Mouse (Mus musculus) kidney, adult 10 weeks (tissue): Measurements from ENCODE around the gene Taar8b. TPM values are rescaled to one million over a fixed set of nuclear protein-coding genes. Genes with fewer than 3 reads are reported as not detected.

Experiments used
- polyA plus RNA-seq: library from polyadenylated mRNA; stranded (reverse); fragments of 350-450 nt; fragmentation: Illumina TruSeq; extraction: RNeasy Lipid Tissue Mini Kit (QIAGEN cat#74804); gene quantifications from one replicate; pipeline ENCODE4 v1.2.3, GENCODE M21; 2014; ENCODE audit warnings: low read depth, low replicate concordance

Taar8b gene
- polyA plus RNA-seq = not detected

GRCm38 (mm10) chr10:24092194-24092593 is at the start of gene Taar8b:
TSS of gene Taar8b (minus strand) at chr10:24092294.

GRCm38 (mm10) chr10:24109434-24109833 is 17.3 kb upstream of the Taar8b start, which contains the start of gene Taar9:
TSS of gene Taar9 (minus strand) at chr10:24109534.

GRCm38 (mm10) chr10:24101812-24102211 is 9.7 kb upstream of the Taar8b start, which contains the start of gene Taar8c:
TSS of gene Taar8c (minus strand) at chr10:24101912.

GRCm38 (mm10) chr10:24076200-24076599 is 15.9 kb downstream of the Taar8b start, which contains the start of gene Taar8a:
TSS of gene Taar8a (plus strand) at chr10:24076500.

GRCm38 (mm10) chr10:24049210-24049609 is 42.9 kb downstream of the Taar8b start, which contains the start of gene Taar7f:
TSS of gene Taar7f (plus strand) at chr10:24049510.

Other genes starting within 250 kb of the Taar8b start
- not detected for gene Vnn3, start 240.8 kb downstream of the Taar8b start, polyA plus RNA-seq
- 162 TPM for gene Vnn1, start 197.6 kb downstream of the Taar8b start, polyA plus RNA-seq
- not detected for gene Taar1, start 171.9 kb downstream of the Taar8b start, polyA plus RNA-seq
- not detected for gene Taar2, start 153.7 kb downstream of the Taar8b start, polyA plus RNA-seq
- gene Taar3, start 142.7 kb downstream of the Taar8b start, polyA plus RNA-seq = not detected
- not detected for gene Taar4, start 131.8 kb downstream of the Taar8b start, polyA plus RNA-seq
- gene Taar5, start 121.6 kb downstream of the Taar8b start, polyA plus RNA-seq = not detected
- not detected for gene Taar6, start 106.6 kb downstream of the Taar8b start, polyA plus RNA-seq
- not detected for gene Taar7a, start 98.8 kb downstream of the Taar8b start, polyA plus RNA-seq
- not detected for gene Taar7b, start 92.4 kb downstream of the Taar8b start, polyA plus RNA-seq
- not detected for gene Taar7d, start 65.1 kb downstream of the Taar8b start, polyA plus RNA-seq
- not detected for gene Taar7e, start 54.7 kb downstream of the Taar8b start, polyA plus RNA-seq
- not detected for gene Taar7f, start 42.8 kb downstream of the Taar8b start, polyA plus RNA-seq
- not detected for gene Taar8a, start 15.8 kb downstream of the Taar8b start, polyA plus RNA-seq
- not detected for gene Taar8c, start 9.6 kb upstream of the Taar8b start, polyA plus RNA-seq
- gene Taar9, start 17.2 kb upstream of the Taar8b start, polyA plus RNA-seq = not detected
- gene Stx7, start 57.0 kb upstream of the Taar8b start, polyA plus RNA-seq = 366 TPM
- not detected for gene Moxd1, start 131.2 kb upstream of the Taar8b start, polyA plus RNA-seq